Mouse (Mus musculus) hematopoietic stem cell, adult 5-6 weeks (primary cell): ENCODE data around the gene 2310061I04Rik. TPM values are rescaled to one million over a fixed set of nuclear protein-coding genes. Genes with fewer than 3 reads are reported as not detected.
A peak's percentile ranks its signal among the peaks of the same experiment; 100 is the strongest.

Source experiments
- ATAC-seq, 2 experiments: fragments of 125-278 bp in 1 of 2; replicated peaks in 1 of 2; 2 replicates each; pipeline ENCODE4 v1.8.0; 2016 to 2017; ENCODE audit warnings: inconsistent platforms in 2 of 2, mild to moderate bottlenecking in 2 of 2, moderate number of reproducible peaks in 2 of 2, low read depth in 1 of 2, moderate TSS enrichment in 1 of 2; ENCODE audit not compliant: low FRiP score in 2 of 2, poor library complexity in 2 of 2, severe bottlenecking in 2 of 2, insufficient read depth in 1 of 2, low TSS enrichment in 1 of 2
- total RNA-seq: library from RNA; stranded (forward); fragments of 172-1452, 232-1000 nt; gene quantifications from 2 replicates; pipeline ENCODE4 v1.2.3, GENCODE M21; 2017

Gene 2310061I04Rik
- total RNA-seq, 1 experiment from 2014 or later: 17.4 TPM

GRCm38 (mm10) chr17:35917463-35918251, 20.4 kb upstream of the 2310061I04Rik start:
- ATAC-seq: no peak

DNA sequence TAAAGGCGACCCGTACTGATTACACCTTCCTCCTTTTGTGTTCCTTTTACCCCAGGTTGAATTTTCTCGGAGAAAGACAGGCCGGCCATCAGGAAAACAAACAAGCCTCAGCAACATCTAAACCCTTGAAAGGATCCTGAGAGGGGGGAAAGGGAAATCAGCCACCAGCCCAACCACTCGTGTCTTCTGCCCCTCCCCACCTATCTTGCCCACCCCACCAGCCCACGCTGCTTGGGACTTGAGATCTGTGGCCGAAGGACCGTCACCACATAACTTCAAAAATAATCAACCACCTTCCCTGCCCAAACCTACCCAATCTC, 19.9 kb upstream of the 2310061I04Rik start:
- ATAC-seq: peak in 1 of 2 experiments; percentile 1; a peak in 1 of 4 replicates

DNA sequence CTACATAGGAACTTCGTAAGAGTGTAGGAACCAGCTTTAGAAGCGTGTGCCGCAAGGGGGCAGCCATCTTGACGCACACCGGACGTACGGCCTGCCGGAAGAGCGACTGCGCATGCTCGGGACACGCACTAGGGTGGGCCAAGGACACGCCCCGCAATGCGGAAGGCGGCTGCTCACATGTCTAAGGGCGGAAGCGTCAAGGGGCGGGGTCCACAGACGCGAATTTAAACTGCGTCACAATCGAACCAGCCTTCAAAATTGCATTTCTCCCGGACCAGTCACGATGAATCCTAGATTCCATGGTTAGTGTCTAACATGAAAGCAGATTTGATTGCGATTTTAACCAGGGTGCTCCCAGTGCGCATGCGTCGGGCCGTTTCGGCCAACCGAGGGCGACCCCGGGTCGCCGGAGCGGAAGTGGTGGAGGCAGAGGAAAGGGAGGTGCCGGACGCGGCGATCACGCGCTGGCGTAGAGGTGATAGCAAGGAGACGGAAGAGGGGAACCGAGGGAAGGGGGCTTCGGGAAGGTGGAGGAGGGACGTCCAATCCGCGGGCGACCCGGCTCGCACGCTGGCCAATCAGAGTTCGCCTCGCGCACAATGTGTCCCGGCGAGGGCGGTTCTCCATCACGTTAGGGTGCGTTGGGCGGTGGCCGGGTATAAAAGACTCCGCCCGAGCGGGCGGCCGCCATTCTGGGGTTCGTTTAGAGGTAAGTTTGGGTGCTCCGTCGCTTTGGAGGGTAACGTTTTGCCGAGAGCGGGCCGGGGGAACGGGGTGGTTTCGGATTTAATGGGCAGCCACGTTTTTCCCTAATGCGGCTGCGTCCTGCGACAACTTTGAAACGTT, 19.3 kb upstream of the 2310061I04Rik start, which contains the start of the genes Mrps18b and Ppp1r10:
Gene Mrps18b, minus strand, starts transcription at position 93 of the 846 bp plus-strand sequence.
Gene Ppp1r10, plus strand, starts transcription at position 138 of the 846 bp plus-strand sequence.
- ATAC-seq: peak; percentile 79 to 84

DNA sequence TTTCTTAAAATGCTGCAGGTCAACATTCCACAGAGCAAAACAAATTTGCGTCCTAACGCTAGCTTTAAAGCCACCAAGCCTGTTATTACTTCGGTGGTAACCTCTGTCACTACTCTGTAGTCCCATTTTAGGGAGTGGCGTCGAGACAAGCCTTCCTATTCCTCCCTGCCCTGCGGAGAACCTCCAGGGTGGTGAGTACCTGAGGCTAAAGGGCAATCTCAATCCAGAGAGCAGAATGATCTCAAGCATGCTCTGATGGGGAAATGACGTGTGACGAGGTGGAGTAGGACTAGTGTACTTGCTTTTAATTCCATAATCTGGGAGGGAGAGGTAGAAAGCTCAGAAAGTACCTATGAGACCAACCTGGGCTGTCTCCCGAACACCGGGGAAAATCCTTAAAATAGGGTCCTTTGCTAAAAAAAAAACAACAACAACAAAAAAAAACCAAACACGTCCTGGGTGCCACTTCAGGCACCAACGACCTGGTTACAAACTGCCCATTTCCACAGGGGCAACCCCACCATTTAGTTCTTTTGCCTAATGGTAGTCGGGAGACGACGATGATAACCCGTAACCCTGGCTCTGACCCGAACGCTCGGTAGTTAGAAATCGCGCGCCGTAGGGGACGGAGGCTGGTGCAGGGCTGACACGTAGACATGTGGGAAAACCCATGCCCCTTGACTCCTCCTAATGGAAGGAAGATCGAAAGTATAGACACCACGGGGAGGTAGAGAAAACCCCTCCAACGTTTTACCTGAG, 18.5 kb upstream of the 2310061I04Rik start:
- peak in 1 of 2 experiments; percentile 4; a peak in 2 of 4 replicates for ATAC-seq

DNA sequence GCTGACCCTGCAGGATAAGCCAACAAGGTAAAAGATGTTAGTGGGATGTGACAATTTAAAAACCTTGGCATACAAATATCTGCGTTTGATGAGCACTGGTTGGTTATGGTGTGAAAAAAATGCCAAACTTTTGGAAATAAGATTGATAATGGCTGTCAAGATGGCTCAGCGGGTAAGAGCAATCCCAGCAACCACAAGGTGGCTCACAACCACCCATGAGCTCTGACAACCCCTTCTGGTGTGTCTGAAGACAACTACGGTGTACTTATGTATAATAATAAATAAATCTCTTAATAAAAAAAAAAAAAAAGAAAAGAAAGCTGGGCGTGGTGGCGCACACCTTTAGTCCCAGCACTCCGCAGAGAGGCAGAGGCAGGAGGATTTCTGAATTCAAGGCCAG, 17.7 kb upstream of the 2310061I04Rik start:
- no peak for ATAC-seq

- ATAC-seq: peak; percentile 84 to 91
These were observed 12.7 kb upstream of the 2310061I04Rik start, which contains the start of gene Atat1 for GRCm38 (mm10) chr17:35909919-35910369. Gene Atat1 (minus strand): TSS chr17:35910075.

- ATAC-seq: 0 out of 4 replicates have a peak, but pooled peaks of 1 of the 2 experiments have one; percentile 3
These were observed 12.1 kb upstream of the 2310061I04Rik start for GRCm38 (mm10) chr17:35909186-35909918.

- ATAC-seq: no peak
These were observed 10.4 kb upstream of the 2310061I04Rik start for GRCm38 (mm10) chr17:35907609-35908008.

GRCm38 (mm10) chr17:35905587-35905986, 8.4 kb upstream of the 2310061I04Rik start:
- no peak for ATAC-seq

GRCm38 (mm10) chr17:35903992-35904355, 6.7 kb upstream of the 2310061I04Rik start:
- peak; percentile 41 to 53 for ATAC-seq

DNA sequence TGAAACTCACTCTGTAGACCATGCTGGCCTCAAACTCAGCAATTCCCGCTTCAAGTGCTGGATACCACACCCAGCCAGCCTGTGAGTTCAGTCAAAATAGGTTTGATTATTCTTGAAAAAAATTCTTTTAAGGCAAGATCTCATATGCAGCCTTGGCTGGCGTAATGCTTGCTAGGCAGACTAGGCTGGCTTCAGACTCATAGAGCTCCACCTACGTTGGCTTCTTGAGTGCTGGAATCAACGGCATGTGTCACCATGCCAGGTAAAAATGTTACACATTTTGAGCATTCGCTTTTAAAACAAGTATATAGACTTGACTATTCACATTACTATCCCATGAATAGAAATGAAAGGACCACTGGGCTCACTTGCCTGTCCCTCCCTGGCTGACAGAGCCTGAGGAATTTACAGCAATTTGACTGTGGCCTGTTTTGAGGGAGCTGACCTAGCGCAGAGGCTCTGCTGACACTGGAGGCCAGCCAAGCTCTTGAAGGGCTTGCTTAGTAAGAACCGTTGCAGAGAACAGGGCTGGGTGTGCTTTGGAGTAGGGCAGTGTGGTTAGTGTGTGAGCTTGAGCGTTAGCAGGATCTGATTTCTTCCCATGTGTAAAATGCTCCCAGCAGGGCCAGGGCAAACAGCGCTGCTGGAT, 6.2 kb upstream of the 2310061I04Rik start:
- ATAC-seq: peak; percentile 29 to 33

GRCm38 (mm10) chr17:35900636-35901035, 3.4 kb upstream of the 2310061I04Rik start:
- ATAC-seq: no peak

DNA sequence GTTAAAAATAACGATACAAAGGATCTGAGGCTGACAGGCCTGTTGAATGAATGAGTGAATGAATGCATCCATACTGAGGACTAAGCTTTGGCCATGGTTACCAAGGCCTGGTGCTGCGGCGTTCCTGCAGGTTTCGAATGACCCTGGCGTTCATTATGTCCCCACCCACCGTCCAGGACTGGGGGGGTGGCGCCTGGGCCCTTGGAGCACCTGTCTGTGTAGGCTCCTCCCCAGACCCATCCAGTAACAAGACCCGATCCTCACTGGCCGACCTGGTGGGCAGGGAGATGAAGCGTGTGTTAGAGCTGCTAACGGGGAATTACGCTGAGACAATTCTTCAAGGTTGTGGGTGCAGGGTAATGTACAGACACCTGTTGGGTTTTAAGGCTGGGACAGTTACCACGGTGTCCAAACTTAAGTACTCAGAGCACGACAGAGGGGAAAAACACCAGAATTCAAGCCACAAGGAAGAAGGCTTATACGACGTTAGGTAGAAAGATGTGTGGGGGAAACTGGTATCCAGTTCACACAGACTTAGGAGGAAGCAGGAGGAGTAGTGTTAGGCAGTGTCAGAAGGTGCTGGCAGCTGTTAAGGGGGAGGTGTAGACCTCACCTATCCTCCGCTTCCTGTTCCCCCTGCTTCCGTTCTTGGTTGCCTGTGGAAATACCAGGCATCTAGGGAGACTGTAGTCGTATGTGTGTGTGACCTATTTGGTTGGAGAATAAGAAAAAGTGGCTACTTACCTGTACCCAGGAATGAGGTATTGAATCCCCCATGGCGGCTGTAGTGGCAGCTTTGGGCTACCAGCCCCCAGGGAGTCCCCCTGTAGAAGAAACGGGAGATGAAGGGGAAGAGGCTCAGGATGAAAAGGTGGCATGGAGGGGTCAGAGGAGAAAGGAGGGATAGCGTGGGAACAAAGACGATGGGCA, 678 bp upstream of the 2310061I04Rik start:
- peak in 1 of 2 experiments; percentile 19; a peak in 2 of 4 replicates for ATAC-seq

GRCm38 (mm10) chr17:35887725-35888124, 9.5 kb downstream of the 2310061I04Rik start:
- ATAC-seq: no peak

GRCm38 (mm10) chr17:35883777-35884176, 13.5 kb downstream of the 2310061I04Rik start:
- no peak for ATAC-seq
